Mouse (Mus musculus): ENCODE data around the gene Lyz1. TPM values are rescaled to one million over a fixed set of nuclear protein-coding genes. Genes with fewer than 3 reads are reported as not detected.

The Lyz1 gene
- total RNA-seq, 1 experiment from 2014 or later = 3.5 TPM

GRCm38 (mm10) chr10:117259870-117260269 is 32.8 kb downstream of the Lyz1 start:
- ATAC-seq (ENCODE audit: extremely low read depth, insufficient number of reproducible peaks, low FRiP score, poor library complexity, severe bottlenecking) = no peak

- no peak for ATAC-seq (ENCODE audit: extremely low read depth, insufficient number of reproducible peaks, low FRiP score, poor library complexity, severe bottlenecking)
These were observed 54.1 kb downstream of the Lyz1 start, which contains the start of gene 9530003J23Rik for GRCm38 (mm10) chr10:117238603-117239002. Gene 9530003J23Rik, minus strand, starts transcription at chr10:117238703.

Other genes starting within 250 kb of the Lyz1 start
- not detected in 2 replicates for gene Lrrc10, start 247.5 kb downstream of the Lyz1 start, total RNA-seq (2017)
- 204 and 205 TPM in 2 replicates for gene Cct2, start 229.1 kb downstream of the Lyz1 start, total RNA-seq (2017)
- gene Frs2, start 144.3 kb downstream of the Lyz1 start, total RNA-seq (2017) = 20.9 and 21.5 TPM in 2 replicates
- 80.4 and 111 TPM in 2 replicates for gene Yeats4, start 68.4 kb downstream of the Lyz1 start, total RNA-seq (2017)
- gene 9530003J23Rik, start 54.2 kb downstream of the Lyz1 start, total RNA-seq (2017) = not detected in 2 replicates
- gene Lyz2, start 10.5 kb downstream of the Lyz1 start, total RNA-seq (2017) = 2,637 and 2,768 TPM in 2 replicates
- gene Cpsf6, start 87.1 kb upstream of the Lyz1 start, total RNA-seq (2017) = 121 and 129 TPM in 2 replicates